Mouse (Mus musculus): ENCODE measurements around the gene Gm17190.

GRCm38 (mm10) chr13:96106367-96106766 lies 24.5 kb downstream of the Gm17190 start:
- TF ChIP-seq CTCF (IDR thresholded peaks at IDR 0.05; ENCODE audit: low read depth) (no peak), EP300 (IDR thresholded peaks at IDR 0.05; ENCODE audit: low read depth) (no peak)
